In genomic region chr10:115406393-115406792, GRCm38 (mm10) we compare ENCODE assay signal across 10 mouse cellular contexts. TPM values are rescaled to one million over a fixed set of nuclear protein-coding genes. Genes with fewer than 3 reads are reported as not detected.
DNase-seq lines count a peak whose midpoint lies in the region; ATAC-seq and TF ChIP-seq lines count a peak whose summit lies in the region.
"Had no signal": no experiment of that assay in that cellular context is flagged by ENCODE, and none has a peak within 500 bp of the region (broad histone marks: within the 10 kb centered on the region; RNA-seq: fewer than 3 reads in every experiment).

No protein-coding gene starts in this region.

- CTCF ChIA-PET in Patski (lab: Charles Lee) = interaction anchor here (0.9 to 1.9 kb wide), 10 partner anchors 9 to 100 kb away, joined by 3 to 14 read pairs (median 4); partner anchors contain the start of gene Rab21

- H3K36me3 ChIP-seq in hindbrain, embryonic 11.5 days (ENCODE audit: control insufficient read depth, insufficient read depth, low read length) = peaks cover 3% of the 10 kb centered on the region
- H3K36me3 ChIP-seq in hindbrain, embryonic 16.5 days (ENCODE audit: control insufficient read depth, insufficient read depth, low read length) = peaks cover 26% of the 10 kb centered on the region

- no peaks in the 10 kb centered on the region for H3K4me1 ChIP-seq in hindbrain, embryonic 11.5 days (replicated peaks; ENCODE audit: control insufficient read depth, insufficient read depth, low read length)
- H3K4me1 ChIP-seq in hindbrain, embryonic 16.5 days (ENCODE audit: control insufficient read depth, insufficient read depth, low read depth, low read length) = no peaks in the 10 kb centered on the region
- H3K4me1 ChIP-seq: embryonic facial prominence, embryonic 13.5 days had no signal

- WGBS in hindbrain, embryonic 11.5 days = 71% methylated on average over 6 of the region's 6 CpGs
- WGBS in hindbrain, embryonic 16.5 days = 57% methylated on average over 6 of the region's 6 CpGs

- TF ChIP-seq CTCF in Patski (IDR thresholded peaks at IDR 0.05) = peak; percentile 86

- DNase-seq in hindbrain, embryonic 11.5 days (ENCODE audit: low spot score) = peak; percentile 79
- DNase-seq in Patski (ENCODE audit: low read depth, low spot score) = no peak
- peak; percentile 53 to 55 for DNase-seq in cerebellum, postnatal 36 days
- DNase-seq in gastrocnemius, postnatal 10 days = peak; percentile 58
- peak; percentile 35 to 46 for DNase-seq in layer of hippocampus, postnatal 14 days (ENCODE audit: low spot score in 2 of 2)
- DNase-seq in telencephalon, adult 2 months (ENCODE audit: low read depth, low spot score) = peak; percentile 52

- no peak overlapping the region for H3K9ac ChIP-seq in hindbrain, embryonic 11.5 days (ENCODE audit: low read depth, low read length)
- no peak overlapping the region for H3K9ac ChIP-seq in hindbrain, embryonic 16.5 days (ENCODE audit: low read depth, low read length)
- H3K9ac ChIP-seq: embryonic facial prominence, embryonic 13.5 days had no signal

- H3K9me3 ChIP-seq in hindbrain, embryonic 11.5 days (ENCODE audit: control insufficient read depth, low read length) = no peaks in the 10 kb centered on the region
- H3K9me3 ChIP-seq in hindbrain, embryonic 16.5 days (ENCODE audit: control insufficient read depth, low read length) = no peaks in the 10 kb centered on the region
- H3K9me3 ChIP-seq: embryonic facial prominence, embryonic 13.5 days had no signal

- H3K27me3 ChIP-seq in hindbrain, embryonic 11.5 days (ENCODE audit: control insufficient read depth, insufficient read depth, low read length) = no peaks in the 10 kb centered on the region
- H3K27me3 ChIP-seq in hindbrain, embryonic 16.5 days (replicated peaks; ENCODE audit: control insufficient read depth, insufficient read depth, low read length) = no peaks in the 10 kb centered on the region
- H3K27me3 ChIP-seq in Patski = no peaks in the 10 kb centered on the region
- H3K27me3 ChIP-seq: embryonic facial prominence, embryonic 13.5 days had no signal

- H3K27ac ChIP-seq in hindbrain, embryonic 11.5 days (ENCODE audit: low read depth, low read length) = no peak overlapping the region
- no peak overlapping the region for H3K27ac ChIP-seq in hindbrain, embryonic 16.5 days (ENCODE audit: low read depth, low read length)
- H3K27ac ChIP-seq: embryonic facial prominence, embryonic 13.5 days had no signal

- POLR2A ChIA-PET in Patski (lab: Charles Lee) = no interaction called here

- ATAC-seq in hindbrain, embryonic 11.5 days (ENCODE audit: low FRiP score) = no peak
- ATAC-seq in hindbrain, embryonic 16.5 days = no peak
- ATAC-seq in Patski = peak; percentile 67
- peak; percentile 85 for ATAC-seq in megakaryocyte-erythroid progenitor cell, adult 5-6 weeks (replicated peaks; ENCODE audit: low FRiP score, low TSS enrichment, poor library complexity, severe bottlenecking)

- no peak overlapping the region for H3K4me3 ChIP-seq in hindbrain, embryonic 11.5 days (ENCODE audit: low read depth, low read length)
- no peak overlapping the region for H3K4me3 ChIP-seq in hindbrain, embryonic 16.5 days (ENCODE audit: low read length)
- H3K4me3 ChIP-seq: embryonic facial prominence, embryonic 13.5 days; myocyte had no signal

- no peak overlapping the region for H3K4me2 ChIP-seq in hindbrain, embryonic 11.5 days (replicated peaks; ENCODE audit: low read depth, low read length)
- H3K4me2 ChIP-seq in hindbrain, embryonic 16.5 days (ENCODE audit: low read length) = no peak overlapping the region
- H3K4me2 ChIP-seq: embryonic facial prominence, embryonic 13.5 days had no signal

- in situ Hi-C loops in Patski (cut with MboI; ENCODE audit: low pct_unique_long_range_greater_than_20kb) = loop anchor here (10.0 kb wide), 1 partner anchor 788 kb away; no protein-coding TSS in a partner anchor

RNA-seq across cellular contexts. Expression of gene Zfc3h1, which starts 21.6 kb away (rescaled TPM):
- 22.0 and 31.0 TPM in 2 replicates for polyA plus RNA-seq in hindbrain, embryonic 11.5 days (2014; fragmentation: Nextera tagmentation; extraction: Ambion mirVana)
- polyA plus RNA-seq in hindbrain, embryonic 16.5 days (2015; fragmentation: Nextera tagmentation; extraction: Ambion mirVana) = 12.5 and 13.2 TPM in 2 replicates
- 36.8 TPM for polyA plus RNA-seq in Patski (2021)
- 10 to 100 TPM; 13.7 to 20.2 TPM for total RNA-seq in gastrocnemius, postnatal 10 days (2021)
- 10 to 100 TPM; 53.3 to 57.6 TPM for total RNA-seq in layer of hippocampus, postnatal 14 days (2021)
- 49.0 and 94.8 TPM in 2 replicates for total RNA-seq in megakaryocyte-erythroid progenitor cell, adult 5-6 weeks (2014; fragmentation: Nextera tagmentation)
- total RNA-seq in megakaryocyte-erythroid progenitor cell, adult 5-6 weeks (2017) = 38.3 and 44.9 TPM in 2 replicates

RNA-seq across cellular contexts. Expression of gene Thap2, which starts 22.1 kb away (rescaled TPM):
- 26.8 and 31.1 TPM in 2 replicates for polyA plus RNA-seq in hindbrain, embryonic 11.5 days (2014; fragmentation: Nextera tagmentation; extraction: Ambion mirVana)
- polyA plus RNA-seq in hindbrain, embryonic 16.5 days (2015; fragmentation: Nextera tagmentation; extraction: Ambion mirVana) = 19.9 and 20.0 TPM in 2 replicates
- polyA plus RNA-seq in Patski (2021) = 11.5 TPM
- total RNA-seq in gastrocnemius, postnatal 10 days (2021) = 1 to 10 TPM; 4.7 to 6.7 TPM
- 10 to 100 TPM; 10.2 to 13.5 TPM for total RNA-seq in layer of hippocampus, postnatal 14 days (2021)
- total RNA-seq in megakaryocyte-erythroid progenitor cell, adult 5-6 weeks (2014; fragmentation: Nextera tagmentation) = 15.2 and 18.4 TPM in 2 replicates
- 9.8 and 10.2 TPM in 2 replicates for total RNA-seq in megakaryocyte-erythroid progenitor cell, adult 5-6 weeks (2017)

RNA-seq across cellular contexts. Expression of gene Tmem19, which starts 44.1 kb away (rescaled TPM):
- polyA plus RNA-seq in hindbrain, embryonic 11.5 days (2014; fragmentation: Nextera tagmentation; extraction: Ambion mirVana) = 35.7 and 39.1 TPM in 2 replicates
- 34.0 and 34.1 TPM in 2 replicates for polyA plus RNA-seq in hindbrain, embryonic 16.5 days (2015; fragmentation: Nextera tagmentation; extraction: Ambion mirVana)
- polyA plus RNA-seq in Patski (2021) = 29.5 TPM
- total RNA-seq in gastrocnemius, postnatal 10 days (2021) = 10 to 100 TPM; 12.3 to 12.7 TPM
- total RNA-seq in layer of hippocampus, postnatal 14 days (2021) = 10 to 100 TPM; 50.7 to 53.0 TPM
- total RNA-seq in megakaryocyte-erythroid progenitor cell, adult 5-6 weeks (2014; fragmentation: Nextera tagmentation) = 10.5 and 10.9 TPM in 2 replicates
- 10.1 and 14.7 TPM in 2 replicates for total RNA-seq in megakaryocyte-erythroid progenitor cell, adult 5-6 weeks (2017)

Comparison
In these comparisons a context has a peak if more than half of its experiments do, and no peak if none do; other contexts are left out.
1. ATAC-seq: peak in Patski (single experiment) and megakaryocyte-erythroid progenitor cell, adult 5-6 weeks (single experiment); none in hindbrain, embryonic 11.5 days (single experiment) and hindbrain, embryonic 16.5 days (single experiment).